Mouse (Mus musculus) midbrain, postnatal 0 days (tissue): ENCODE measurements around the gene Bak1. TPM values are rescaled to one million over a fixed set of nuclear protein-coding genes. Genes with fewer than 3 reads are reported as not detected.

Experiments used
- ATAC-seq: fragments of 200-750 bp; cut with Nextera tagmentation; 2 replicates; pipeline ENCODE4 v1.8.0; 2017; ENCODE audit warnings: moderate number of reproducible peaks, mild to moderate bottlenecking, moderate TSS enrichment, moderate library complexity; ENCODE audit not compliant: low FRiP score
- DNase-seq: peaks from one replicate; pipeline ENCODE4 v3.0.0-alpha.2; 2015; ENCODE audit warnings: low spot score
- H3K27ac ChIP-seq: fragments of 300-500 bp; sonication (generic); 2 replicates; pipeline ENCODE4 v1.5.1; 2014; ENCODE audit warnings: low read depth, mild to moderate bottlenecking, low read length, mixed read lengths
- H3K27me3 ChIP-seq: fragments of 300-500 bp; sonication (generic); 2 replicates; pipeline ENCODE4 v1.6.1; 2014; ENCODE audit warnings: low read length, control low read depth, mixed read lengths; ENCODE audit not compliant: insufficient read depth
- H3K36me3 ChIP-seq: fragments of 300-500 bp; sonication (generic); 2 replicates; pipeline ENCODE4 v1.6.1; 2014; ENCODE audit warnings: low read length, control low read depth, mixed read lengths; ENCODE audit not compliant: insufficient read depth
- H3K4me1 ChIP-seq: fragments of 300-500 bp; sonication (generic); 2 replicates; pipeline ENCODE4 v1.6.1; 2014; ENCODE audit warnings: mild to moderate bottlenecking, control low read depth, antibody characterized with exemption, low read length, mixed read lengths; ENCODE audit not compliant: insufficient read depth
- H3K4me2 ChIP-seq: fragments of 300-500 bp; sonication (generic); 2 replicates; pipeline ENCODE4 v1.6.1; 2014; ENCODE audit warnings: low read depth, mild to moderate bottlenecking, low read length, mixed read lengths; ENCODE audit not compliant: poor library complexity, severe bottlenecking
- H3K4me3 ChIP-seq: fragments of 300-500 bp; sonication (generic); 2 replicates; pipeline ENCODE4 v1.5.1; 2014; ENCODE audit warnings: low read depth, mild to moderate bottlenecking, low read length, moderate library complexity
- H3K9ac ChIP-seq: fragments of 300-500 bp; sonication (generic); replicated peaks from 2 replicates; pipeline ENCODE4 v1.6.1; 2014; ENCODE audit warnings: mild to moderate bottlenecking, low read length, moderate library complexity, mixed read lengths; ENCODE audit not compliant: poor library complexity, severe bottlenecking
- H3K9me3 ChIP-seq: fragments of 300-500 bp; sonication (generic); 2 replicates; pipeline ENCODE4 v1.6.1; 2016; ENCODE audit warnings: low read length, control low read depth
- CTCF ChIP-seq: IDR thresholded peaks from 2 replicates; pipeline ENCODE4 v1.5.1; 2016; ENCODE audit warnings: antibody characterized with exemption, mild to moderate bottlenecking
- WGBS: fragments of 180-500 bp; shearing (Covaris S2); extraction: QIAGEN DNeasy Blood & Tissue Kit; methylation state at CpG from one replicate; pipeline ENCODE4 v1.1.7; 2014; 5-methylcytosine and 5-hydroxymethylcytosine counted together
- polyA plus RNA-seq: library from polyadenylated mRNA; unstranded; fragments of >200 nt; fragmentation: Nextera tagmentation; extraction: Ambion mirVana; gene quantifications from 2 replicates; pipeline ENCODE4 v1.2.1, GENCODE M21; 2015
- total RNA-seq: library from RNA; depleted of rRNA; stranded (reverse); fragments of >200 nt; gene quantifications from 2 replicates; pipeline ENCODE4 v1.2.3, GENCODE M21; 2014

Gene Bak1
- total and polyA plus RNA-seq, 2 experiments from 2014 or later: 5.3 to 82.4 TPM

- WGBS: 73% methylated on average over 9 of the region's 9 CpGs
- no peaks in the 10 kb centered on the region for H3K36me3 ChIP-seq
These were observed 45.0 kb upstream of the Bak1 start for GRCm38 (mm10) chr17:27073778-27074177.

GRCm38 (mm10) chr17:27073126-27073525 is 44.3 kb upstream of the Bak1 start:
- Histone ChIP-seq H3K9ac (no peak overlapping the region), H3K4me1 (no peaks in the 10 kb centered on the region), H3K27ac (no peak overlapping the region), H3K4me3 (no peak overlapping the region), H3K4me2 (no peak overlapping the region), H3K9me3 (no peaks in the 10 kb centered on the region), H3K27me3 (no peaks in the 10 kb centered on the region), H3K36me3 (no peaks in the 10 kb centered on the region)
- 86% methylated on average over 5 of the region's 5 CpGs for WGBS
- ATAC-seq (no peak), DNase-seq (no peak)
- no peak for TF ChIP-seq CTCF

More at GRCm38 (mm10) chr17:27073778-27074177, 45.0 kb upstream of the Bak1 start:
- Histone ChIP-seq H3K9me3 (no peaks in the 10 kb centered on the region), H3K4me1 (no peaks in the 10 kb centered on the region), H3K4me3 (no peak overlapping the region), H3K27ac (no peak overlapping the region), H3K27me3 (no peaks in the 10 kb centered on the region), H3K4me2 (no peak overlapping the region), H3K9ac (no peak overlapping the region)
- TF ChIP-seq CTCF: no peak
- DNase-seq (no peak), ATAC-seq (no peak)

GRCm38 (mm10) chr17:27072363-27072762 is 43.6 kb upstream of the Bak1 start:
- Histone ChIP-seq H3K4me3 (no peak overlapping the region), H3K4me2 (no peak overlapping the region), H3K27me3 (no peaks in the 10 kb centered on the region), H3K27ac (no peak overlapping the region), H3K4me1 (no peaks in the 10 kb centered on the region), H3K36me3 (no peaks in the 10 kb centered on the region), H3K9ac (no peak overlapping the region), H3K9me3 (no peaks in the 10 kb centered on the region)
- 92% methylated on average over 8 of the region's 8 CpGs for WGBS
- no peak for TF ChIP-seq CTCF
- ATAC-seq: no peak
- DNase-seq: no peak

- TF ChIP-seq CTCF: peak; percentile 72
- Histone ChIP-seq H3K4me2 (no peak overlapping the region), H3K9ac (no peak overlapping the region), H3K9me3 (no peaks in the 10 kb centered on the region), H3K27me3 (no peaks in the 10 kb centered on the region), H3K36me3 (no peaks in the 10 kb centered on the region), H3K4me1 (no peaks in the 10 kb centered on the region), H3K4me3 (no peak overlapping the region), H3K27ac (no peak overlapping the region)
- ATAC-seq: no peak
- WGBS: 46% methylated on average over 6 of the region's 6 CpGs
- peak; percentile 48 for DNase-seq
These were observed 42.8 kb upstream of the Bak1 start for GRCm38 (mm10) chr17:27071630-27072029.

- no peaks in the 10 kb centered on the region for H3K27me3 ChIP-seq
- no peaks in the 10 kb centered on the region for H3K4me1 ChIP-seq
- no peaks in the 10 kb centered on the region for H3K9me3 ChIP-seq
- H3K4me3 ChIP-seq: no peak overlapping the region
- H3K4me2 ChIP-seq: no peak overlapping the region
- ATAC-seq (no peak), DNase-seq (no peak)
- TF ChIP-seq CTCF: no peak
- no peak overlapping the region for H3K27ac ChIP-seq
- H3K36me3 ChIP-seq: no peaks in the 10 kb centered on the region
- no peak overlapping the region for H3K9ac ChIP-seq
- WGBS: 94% methylated on average over 7 of the region's 7 CpGs
These were observed 42.1 kb upstream of the Bak1 start for GRCm38 (mm10) chr17:27070913-27071312.

GRCm38 (mm10) chr17:27069071-27069470 is 40.3 kb upstream of the Bak1 start:
- H3K27me3 ChIP-seq: no peaks in the 10 kb centered on the region
- H3K36me3 ChIP-seq: no peaks in the 10 kb centered on the region
- DNase-seq (no peak), ATAC-seq (no peak)
- H3K4me1 ChIP-seq: no peaks in the 10 kb centered on the region
- TF ChIP-seq CTCF: no peak
- no peaks in the 10 kb centered on the region for H3K9me3 ChIP-seq
- no peak overlapping the region for H3K9ac ChIP-seq
- H3K4me2 ChIP-seq: no peak overlapping the region
- 80% methylated on average over 4 of the region's 5 CpGs for WGBS
- H3K27ac ChIP-seq: no peak overlapping the region
- no peak overlapping the region for H3K4me3 ChIP-seq
